Mouse (Mus musculus): Measurements from ENCODE around the gene Ncor2. TPM values are rescaled to one million over a fixed set of nuclear protein-coding genes. Genes with fewer than 3 reads are reported as not detected.

The Ncor2 gene
- polyA plus RNA-seq, 1 experiment from 2014 or later: 25.6 TPM

DNA sequence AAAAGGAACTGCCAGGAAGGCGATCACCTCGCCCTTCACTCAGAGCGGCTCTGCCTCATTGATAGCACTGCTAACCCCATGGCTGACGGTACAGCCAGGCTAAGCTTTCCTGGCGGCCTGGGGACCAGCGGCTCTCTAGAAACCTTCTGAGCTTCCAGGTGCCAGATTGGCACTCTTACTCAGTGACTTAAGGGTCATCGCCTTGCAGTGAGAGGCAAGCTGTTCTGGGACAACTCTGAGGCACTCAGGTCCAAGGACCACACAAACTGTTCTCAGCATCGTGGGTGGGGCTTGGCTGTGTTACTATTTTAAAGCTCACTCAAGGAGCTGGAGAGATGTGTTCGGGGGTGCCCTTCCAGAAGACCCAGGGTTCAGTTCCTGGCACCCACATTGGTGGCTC is 163.4 kb downstream of the Ncor2 start:
- no peak for ATAC-seq
- Histone ChIP-seq H3K36me3 (ENCODE audit: poor library complexity, severe bottlenecking) (peaks cover 79% of the 10 kb centered on the region), H3K4me2 (no peak overlapping the region), H3K9me3 (replicated peaks) (no peaks in the 10 kb centered on the region), H3K4me1 (peaks cover 9% of the 10 kb centered on the region), H3K27me3 (no peaks in the 10 kb centered on the region), H3K4me3 (no peak overlapping the region), H3K9ac (no peak overlapping the region), H3K27ac (no peak overlapping the region)
- 88% methylated on average over 9 of the region's 9 CpGs for WGBS

DNA sequence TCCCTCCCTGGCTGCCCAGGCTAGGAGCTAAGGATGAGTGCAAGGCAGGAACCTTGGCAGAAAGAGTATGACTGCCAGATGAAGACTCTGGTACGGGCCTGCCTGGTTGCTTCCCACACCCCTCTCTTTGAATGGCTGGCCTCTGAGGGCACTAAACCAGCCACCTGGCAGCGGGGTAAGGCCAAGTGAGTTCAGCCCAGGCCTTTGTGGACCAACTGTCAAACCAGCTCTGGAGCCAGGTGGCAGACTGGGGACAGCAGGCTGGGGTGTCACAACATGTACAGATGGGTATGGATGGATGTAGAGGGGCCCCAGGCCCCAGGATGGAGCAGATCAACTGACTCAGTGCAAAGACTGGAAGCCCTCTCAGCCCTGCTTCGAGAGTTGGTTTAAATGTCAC is 164.0 kb downstream of the Ncor2 start:
- H3K4me1 ChIP-seq: peaks cover 9% of the 10 kb centered on the region
- WGBS: 78% methylated on average over 3 of the region's 3 CpGs
- H3K27me3 ChIP-seq: no peaks in the 10 kb centered on the region
- no peaks in the 10 kb centered on the region for H3K9me3 ChIP-seq (replicated peaks)
- H3K9ac ChIP-seq: no peak overlapping the region
- peaks cover 79% of the 10 kb centered on the region for H3K36me3 ChIP-seq (ENCODE audit: poor library complexity, severe bottlenecking)
- ATAC-seq: peak; percentile 7; the same call in 1 of the 2 replicates
- no peak overlapping the region for H3K4me3 ChIP-seq
- H3K4me2 ChIP-seq: no peak overlapping the region
- H3K27ac ChIP-seq: no peak overlapping the region

DNA sequence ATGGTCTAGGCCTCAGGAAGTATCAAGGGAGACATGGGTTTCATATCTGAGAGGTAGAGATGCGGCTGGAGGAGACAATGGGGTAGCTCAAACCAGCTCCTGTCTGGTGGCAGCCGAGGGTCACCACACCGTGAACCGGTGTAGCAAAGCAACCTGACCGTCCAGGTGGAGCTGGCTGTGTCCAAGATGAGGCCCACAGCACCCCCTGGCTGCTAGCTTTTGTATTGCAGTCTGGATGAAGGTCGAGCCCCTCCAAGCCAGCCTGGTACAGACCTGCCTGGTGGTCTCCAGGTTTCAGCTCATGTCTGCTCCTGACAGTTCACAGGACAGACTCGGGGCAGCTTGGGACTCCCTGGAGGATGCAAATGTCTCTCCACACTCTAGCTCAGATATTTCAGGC is 164.5 kb downstream of the Ncor2 start:
- 52% methylated on average over 7 of the region's 7 CpGs for WGBS
- H3K9ac ChIP-seq: no peak overlapping the region
- H3K27ac ChIP-seq: no peak overlapping the region
- ATAC-seq: no peak
- no peak overlapping the region for H3K4me2 ChIP-seq
- H3K4me3 ChIP-seq: no peak overlapping the region
- no peaks in the 10 kb centered on the region for H3K9me3 ChIP-seq (replicated peaks)
- peaks cover 9% of the 10 kb centered on the region for H3K4me1 ChIP-seq
- H3K27me3 ChIP-seq: no peaks in the 10 kb centered on the region
- H3K36me3 ChIP-seq (ENCODE audit: poor library complexity, severe bottlenecking): peaks cover 79% of the 10 kb centered on the region

DNA sequence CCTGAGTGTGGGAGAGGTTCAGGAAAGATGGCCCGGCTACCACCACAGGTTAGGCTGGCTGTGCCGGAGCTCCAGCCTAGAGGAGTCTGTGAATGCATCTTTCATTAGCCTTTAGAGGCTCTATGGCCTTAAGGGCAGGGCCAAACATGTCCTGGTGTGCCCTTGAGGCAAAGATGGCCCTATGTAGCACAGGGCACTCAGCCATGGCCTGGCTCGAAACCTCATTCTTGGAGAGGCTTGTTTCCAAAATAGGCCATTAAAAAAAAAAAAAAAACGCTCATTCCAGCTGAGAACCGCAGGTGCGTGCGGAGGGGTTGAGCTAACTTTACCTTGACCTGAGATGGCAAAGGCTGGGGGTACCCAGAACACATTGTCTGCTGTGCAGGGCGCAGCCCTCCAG is 167.4 kb downstream of the Ncor2 start:
- Histone ChIP-seq H3K4me1 (peaks cover 3% of the 10 kb centered on the region), H3K27ac (no peak overlapping the region), H3K9me3 (replicated peaks) (no peaks in the 10 kb centered on the region), H3K9ac (no peak overlapping the region), H3K4me2 (no peak overlapping the region), H3K27me3 (no peaks in the 10 kb centered on the region), H3K4me3 (no peak overlapping the region), H3K36me3 (ENCODE audit: poor library complexity, severe bottlenecking) (peaks cover 60% of the 10 kb centered on the region)
- ATAC-seq: no peak
- 95% methylated on average over 8 of the region's 8 CpGs for WGBS

DNA sequence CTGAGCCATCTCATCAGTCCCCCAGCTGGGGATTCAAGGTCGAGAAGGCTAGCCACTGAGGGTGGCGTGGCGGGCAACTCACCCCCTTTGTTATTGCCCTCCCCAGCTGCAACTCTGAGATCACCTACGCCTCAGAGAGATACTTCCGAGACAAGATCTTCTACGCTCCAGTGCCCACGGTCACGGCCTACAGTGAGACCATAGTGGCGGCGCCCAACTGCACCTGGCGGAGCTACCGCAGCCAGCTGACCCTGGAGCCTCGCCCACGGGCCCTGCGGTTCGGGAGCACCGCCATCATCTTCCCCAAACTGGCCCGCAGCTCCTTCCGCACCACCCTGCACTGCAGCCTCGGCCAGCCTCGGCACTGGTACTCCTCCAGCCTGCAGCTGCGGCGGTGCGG is 167.9 kb downstream of the Ncor2 start:
- Histone ChIP-seq H3K4me3 (no peak overlapping the region), H3K9ac (no peak overlapping the region), H3K27me3 (no peaks in the 10 kb centered on the region), H3K4me1 (peaks cover 8% of the 10 kb centered on the region), H3K27ac (no peak overlapping the region), H3K4me2 (no peak overlapping the region), H3K36me3 (ENCODE audit: poor library complexity, severe bottlenecking) (peaks cover 56% of the 10 kb centered on the region), H3K9me3 (replicated peaks) (no peaks in the 10 kb centered on the region)
- WGBS: 90% methylated on average over 24 of the region's 24 CpGs
- no peak for ATAC-seq

DNA sequence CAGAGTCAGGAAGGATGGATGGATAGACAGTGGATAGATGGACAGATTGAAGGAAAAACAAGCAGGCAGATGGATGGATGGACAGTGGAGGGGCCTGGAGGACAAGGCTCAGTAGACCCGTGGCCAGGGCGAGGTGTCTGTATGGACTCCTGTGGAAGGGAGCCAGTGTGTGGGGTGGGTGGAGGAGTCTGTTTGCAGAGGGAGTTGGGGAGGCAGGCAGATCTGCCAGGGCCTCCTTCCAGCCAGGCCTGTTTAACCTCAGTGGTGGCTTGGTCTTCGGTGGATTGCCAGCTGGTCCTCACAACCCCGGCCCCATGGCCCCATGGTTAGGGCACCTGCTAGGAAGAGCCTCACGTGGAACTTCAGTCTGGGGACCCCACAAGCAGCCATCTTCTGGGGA is 172.1 kb downstream of the Ncor2 start:
- WGBS: 88% methylated on average over 5 of the region's 5 CpGs
- Histone ChIP-seq H3K4me2 (no peak overlapping the region), H3K4me3 (no peak overlapping the region), H3K27me3 (peaks cover 30% of the 10 kb centered on the region), H3K9ac (no peak overlapping the region), H3K9me3 (replicated peaks) (no peaks in the 10 kb centered on the region), H3K36me3 (ENCODE audit: poor library complexity, severe bottlenecking) (peaks cover 28% of the 10 kb centered on the region), H3K27ac (no peak overlapping the region), H3K4me1 (peaks cover 28% of the 10 kb centered on the region)
- ATAC-seq: no peak

DNA sequence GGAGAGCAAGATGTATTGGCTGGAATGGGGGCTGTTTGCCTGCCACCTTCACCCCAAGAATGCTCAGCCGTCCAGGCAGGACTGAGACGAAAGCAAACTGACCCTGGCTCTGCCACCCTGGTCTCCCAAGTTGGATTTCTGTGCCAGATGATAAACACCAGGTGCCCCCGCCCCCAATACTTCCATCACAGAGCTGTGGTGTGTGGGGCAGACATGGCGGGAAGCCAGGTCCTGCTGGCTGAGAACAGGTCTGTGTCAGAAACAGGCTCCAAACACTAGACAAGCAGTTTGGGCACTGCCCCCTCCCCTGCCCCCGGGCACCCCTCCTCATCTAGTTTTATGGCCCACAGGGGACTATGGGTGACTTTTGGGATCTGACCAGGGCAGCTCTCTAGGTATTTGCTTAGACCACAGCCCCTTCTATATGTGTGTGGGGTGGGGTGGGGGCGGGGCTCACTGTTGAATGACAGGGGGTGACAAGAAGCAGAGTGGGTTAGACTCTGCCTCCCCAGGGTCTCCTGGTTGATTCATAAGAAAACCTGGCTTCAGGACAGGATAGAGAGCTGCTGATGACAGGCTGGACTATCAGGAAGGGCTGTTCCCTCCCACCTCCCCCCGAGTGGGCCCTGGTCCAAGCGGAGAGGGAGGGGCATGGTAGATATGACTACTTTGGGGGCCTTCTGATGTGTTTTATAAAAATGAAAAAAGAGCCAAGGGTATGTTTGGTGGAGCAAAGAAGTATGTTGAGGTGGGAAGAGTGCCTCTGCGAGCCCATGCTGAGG is 173.0 kb downstream of the Ncor2 start:
- ATAC-seq: peak; percentile 40; the same call in 1 of the 2 replicates

DNA sequence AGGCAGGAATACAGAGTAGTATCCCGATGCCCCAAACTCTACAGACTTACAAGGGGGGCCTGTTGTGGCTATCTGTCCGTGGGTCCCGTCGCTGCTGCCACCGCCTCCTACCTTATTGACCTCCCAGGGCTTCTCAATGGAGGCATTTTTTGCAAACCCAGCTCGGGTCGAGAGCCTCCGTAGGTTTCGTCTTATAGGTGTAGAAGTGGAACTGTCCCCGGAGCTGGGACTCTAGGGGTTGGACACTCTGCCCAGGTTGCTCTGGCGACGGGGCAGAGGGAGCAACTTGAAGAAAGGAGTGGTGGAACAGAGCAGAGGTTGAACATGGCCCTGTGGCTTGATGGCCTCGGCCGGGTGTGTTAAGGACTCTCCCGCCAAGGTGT is 175.2 kb downstream of the Ncor2 start:
- Histone ChIP-seq H3K4me1 (peaks cover 28% of the 10 kb centered on the region), H3K27ac (no peak overlapping the region), H3K4me2 (peak overlapping the region; percentile 60), H3K9ac (peak overlapping the region; percentile 58), H3K9me3 (replicated peaks) (no peaks in the 10 kb centered on the region), H3K4me3 (peak overlapping the region; percentile 32), H3K36me3 (ENCODE audit: poor library complexity, severe bottlenecking) (peaks cover 4% of the 10 kb centered on the region), H3K27me3 (peaks cover 30% of the 10 kb centered on the region)
- 14% methylated on average over 15 of the region's 15 CpGs for WGBS
- no peak for ATAC-seq

More for the DNA sequence above, 173.0 kb downstream of the Ncor2 start:
- Histone ChIP-seq H3K4me2 (no peak overlapping the region), H3K36me3 (ENCODE audit: poor library complexity, severe bottlenecking) (peaks cover 22% of the 10 kb centered on the region), H3K9me3 (replicated peaks) (no peaks in the 10 kb centered on the region), H3K4me3 (no peak overlapping the region), H3K27me3 (peaks cover 30% of the 10 kb centered on the region), H3K4me1 (peaks cover 28% of the 10 kb centered on the region), H3K9ac (no peak overlapping the region), H3K27ac (no peak overlapping the region)
- WGBS: 74% methylated on average over 9 of the region's 9 CpGs

DNA sequence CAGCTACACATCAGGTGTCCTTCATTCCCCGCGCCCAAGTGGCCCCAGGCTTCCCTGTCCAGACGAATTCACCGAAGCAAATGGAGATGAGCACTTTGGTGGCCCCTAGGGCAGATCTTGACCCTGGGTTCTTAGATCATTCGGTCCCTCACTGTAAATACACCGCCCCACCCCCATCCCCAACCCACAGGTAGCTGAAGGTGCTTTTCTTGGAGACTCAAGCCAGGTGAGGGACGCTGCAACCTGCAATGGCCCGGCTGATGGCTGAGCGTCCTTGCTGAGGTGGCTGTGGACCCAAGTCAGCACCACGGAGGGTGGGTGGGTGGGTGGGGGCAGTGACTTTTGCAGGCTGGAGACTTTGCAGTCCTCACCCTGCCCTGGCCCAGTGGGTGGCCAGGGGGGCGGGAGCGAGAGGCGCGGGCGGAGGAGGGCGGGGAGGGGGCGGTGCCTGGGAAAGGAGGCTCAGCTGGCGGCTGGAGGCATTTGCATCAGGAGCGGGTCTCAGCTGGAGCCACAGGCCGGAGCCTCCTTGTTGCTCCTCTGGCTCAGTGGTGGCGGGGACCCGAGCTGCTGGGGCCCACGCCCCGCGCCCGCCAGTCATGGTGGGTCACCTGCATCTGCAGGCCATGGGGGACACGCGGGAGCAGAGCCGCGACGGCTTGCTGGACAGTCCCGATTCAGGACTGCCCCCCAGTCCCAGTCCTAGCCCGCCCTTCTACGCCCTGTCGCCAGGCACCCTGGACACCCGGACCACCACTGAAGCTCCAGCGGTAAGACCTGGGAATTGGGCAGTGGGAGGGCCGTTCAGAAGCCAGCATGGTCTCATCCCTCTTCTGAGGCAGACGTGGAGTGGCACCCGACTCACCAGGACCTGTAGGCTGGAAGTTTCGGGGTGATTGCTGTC is 175.8 kb downstream of the Ncor2 start, which contains the start of gene Rflna:
Rflna (plus strand) TSS at position 253 of the 904 bp plus-strand sequence.
- 3% methylated on average over 33 of the region's 41 CpGs for WGBS
- H3K27ac ChIP-seq: no peak within 1 kb of the TSS
- peak within 1 kb of the TSS; percentile 58 for H3K9ac ChIP-seq
- peak within 1 kb of the TSS; percentile 60 for H3K4me2 ChIP-seq
- H3K27me3 ChIP-seq: peaks cover 30% of the 10 kb centered on the region
- peak within 1 kb of the TSS; percentile 32 for H3K4me3 ChIP-seq
- ATAC-seq: peak; percentile 39; the same call in 1 of the 2 replicates
- peaks cover 28% of the 10 kb centered on the region for H3K4me1 ChIP-seq
- H3K9me3 ChIP-seq (replicated peaks): no peaks in the 10 kb centered on the region
- H3K36me3 ChIP-seq (ENCODE audit: poor library complexity, severe bottlenecking): no peaks in the 10 kb centered on the region

DNA sequence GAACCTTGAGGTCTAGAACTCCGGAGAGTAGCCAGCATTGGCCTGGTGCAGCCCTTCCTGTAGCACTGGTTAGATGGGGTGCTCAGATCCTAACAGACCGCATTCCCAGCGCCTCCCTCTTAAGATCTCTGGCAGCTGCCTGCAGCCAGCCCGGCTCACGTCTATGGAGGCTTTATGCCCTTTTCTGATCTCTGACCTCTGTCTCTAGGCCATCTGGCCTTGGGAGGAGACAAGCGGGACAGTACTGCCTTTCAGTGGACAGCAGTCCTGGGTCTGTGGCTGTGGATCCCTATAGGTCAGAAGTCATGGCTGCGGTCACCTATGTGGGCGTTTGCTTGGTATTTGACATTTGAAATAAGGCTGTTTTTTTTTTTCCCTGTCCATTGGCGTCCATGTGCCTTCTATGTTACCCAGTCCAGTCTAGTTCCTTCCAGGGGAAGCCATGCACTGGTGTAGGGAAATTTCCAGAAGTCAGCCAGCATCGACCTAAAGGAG is 178.2 kb downstream of the Ncor2 start:
- Histone ChIP-seq H3K4me2 (no peak overlapping the region), H3K4me3 (no peak overlapping the region), H3K36me3 (ENCODE audit: poor library complexity, severe bottlenecking) (no peaks in the 10 kb centered on the region), H3K9me3 (replicated peaks) (no peaks in the 10 kb centered on the region), H3K9ac (no peak overlapping the region), H3K27ac (no peak overlapping the region), H3K27me3 (peaks cover 30% of the 10 kb centered on the region), H3K4me1 (peaks cover 16% of the 10 kb centered on the region)
- WGBS: 82% methylated on average over 10 of the region's 10 CpGs
- ATAC-seq: no peak

DNA sequence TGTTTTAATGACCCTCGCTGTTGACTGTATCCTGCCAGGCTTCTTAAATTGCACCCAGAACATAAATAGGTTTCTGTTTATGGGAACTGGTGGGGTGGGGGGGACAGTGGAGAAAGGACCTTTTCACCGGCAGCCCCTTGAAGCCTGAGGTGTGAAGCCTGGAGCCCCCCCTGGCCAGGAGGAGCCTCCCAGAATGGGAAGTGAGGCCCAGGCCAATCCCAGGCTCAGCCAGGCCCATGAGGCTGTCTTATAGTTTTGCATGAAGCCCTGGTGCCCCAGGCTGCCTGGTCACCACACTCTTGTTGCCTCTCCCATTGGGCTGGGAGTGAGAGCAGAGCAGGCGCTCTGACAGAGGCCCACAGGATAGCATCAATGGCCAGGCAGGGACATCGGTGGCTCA is 181.1 kb downstream of the Ncor2 start:
- 84% methylated on average over 4 of the region's 4 CpGs for WGBS
- no peaks in the 10 kb centered on the region for H3K36me3 ChIP-seq (ENCODE audit: poor library complexity, severe bottlenecking)
- peaks cover 6% of the 10 kb centered on the region for H3K27me3 ChIP-seq

DNA sequence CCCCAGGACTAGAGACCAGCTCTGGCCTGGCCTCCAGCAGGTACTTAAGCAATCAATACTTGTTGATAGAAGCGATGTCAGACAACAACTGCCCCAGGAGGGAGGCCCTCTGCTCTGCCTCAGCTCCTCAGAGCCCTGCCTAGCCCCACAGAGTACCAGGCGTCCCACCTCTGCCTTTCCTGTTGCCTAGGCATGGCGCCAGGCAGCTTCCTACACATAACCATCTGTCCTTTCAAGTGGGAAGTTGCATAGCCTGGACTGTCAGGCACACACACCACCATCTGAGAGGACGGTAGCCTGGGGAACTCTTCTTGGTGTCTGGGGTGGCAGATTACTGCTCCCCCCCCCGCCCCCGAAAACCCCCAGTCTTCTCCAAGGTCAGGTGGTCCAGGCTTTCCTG is 182.2 kb downstream of the Ncor2 start:
- Histone ChIP-seq H3K4me3 (no peak overlapping the region), H3K9me3 (replicated peaks) (no peaks in the 10 kb centered on the region), H3K36me3 (ENCODE audit: poor library complexity, severe bottlenecking) (no peaks in the 10 kb centered on the region), H3K9ac (no peak overlapping the region), H3K4me2 (no peak overlapping the region), H3K27me3 (no peaks in the 10 kb centered on the region), H3K27ac (no peak overlapping the region), H3K4me1 (no peaks in the 10 kb centered on the region)
- WGBS: 72% methylated on average over 6 of the region's 6 CpGs
- no peak for ATAC-seq

More for the DNA sequence above, 181.1 kb downstream of the Ncor2 start:
- no peak overlapping the region for H3K9ac ChIP-seq
- H3K9me3 ChIP-seq (replicated peaks): no peaks in the 10 kb centered on the region
- H3K4me2 ChIP-seq: no peak overlapping the region
- no peak overlapping the region for H3K27ac ChIP-seq
- no peak overlapping the region for H3K4me3 ChIP-seq
- H3K4me1 ChIP-seq: peaks cover 2% of the 10 kb centered on the region; the same call in 1 of the 2 replicates
- ATAC-seq: no peak
